Mouse (Mus musculus) lung, postnatal 0 days (tissue): Measurements from ENCODE around the gene Tmem190.

Source experiments
- CTCF ChIP-seq: IDR thresholded peaks from 2 replicates; pipeline ENCODE4 v1.5.1; 2016; ENCODE audit warnings: antibody characterized with exemption, mild to moderate bottlenecking
- EP300 ChIP-seq: IDR thresholded peaks from 2 replicates; pipeline ENCODE4 v1.6.1; 2016; ENCODE audit warnings: antibody characterized with exemption, mild to moderate bottlenecking, control low read depth

DNA sequence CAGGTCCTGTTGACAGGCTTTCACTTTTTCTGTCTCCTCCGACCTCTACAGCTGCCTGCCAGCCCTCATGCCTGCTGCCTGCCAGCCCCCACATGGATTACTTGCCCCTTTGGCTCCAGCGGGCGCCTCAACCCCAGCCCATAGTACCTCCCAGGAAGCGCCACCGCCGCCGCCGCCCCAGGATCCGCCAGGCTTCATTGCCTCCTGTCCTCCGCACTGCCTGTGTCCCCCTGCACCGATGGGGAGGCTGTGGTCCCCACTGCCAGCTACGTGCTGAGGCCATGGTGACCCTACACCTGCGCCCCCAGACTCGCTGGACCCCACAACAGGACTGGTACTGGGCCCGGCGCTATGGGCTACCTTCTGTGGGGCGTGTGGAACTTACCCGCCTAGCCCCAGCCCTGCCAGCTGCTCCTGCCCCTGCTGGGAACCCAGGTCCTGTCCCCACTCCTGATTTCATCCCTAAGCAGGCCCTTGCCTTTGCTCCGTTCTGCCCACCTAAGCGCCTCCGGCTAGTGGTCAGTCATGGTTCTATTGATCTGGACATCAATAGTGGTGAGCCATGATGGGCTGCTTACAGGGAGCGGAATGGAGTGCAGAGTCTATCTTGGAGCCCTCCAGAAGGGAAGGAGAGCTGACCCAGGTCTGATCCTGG is 36.3 kb upstream of the Tmem190 start:
- TF ChIP-seq CTCF (no peak), EP300 (no peak)
